Mouse (Mus musculus) cerebellum, adult 11 months (tissue): ENCODE results near the gene Gm20388.
A peak's percentile ranks its signal among the peaks of the same experiment; 100 is the strongest.
"Not testable (repeated sequence)": the region's sequence is repeated elsewhere in the genome, so short reads cannot be mapped to it uniquely, and the experiment has no call there.

Experiments used
- DNase-seq: peaks from one replicate; pipeline ENCODE4 v3.0.0; 2022

Gene Gm20388

DNA sequence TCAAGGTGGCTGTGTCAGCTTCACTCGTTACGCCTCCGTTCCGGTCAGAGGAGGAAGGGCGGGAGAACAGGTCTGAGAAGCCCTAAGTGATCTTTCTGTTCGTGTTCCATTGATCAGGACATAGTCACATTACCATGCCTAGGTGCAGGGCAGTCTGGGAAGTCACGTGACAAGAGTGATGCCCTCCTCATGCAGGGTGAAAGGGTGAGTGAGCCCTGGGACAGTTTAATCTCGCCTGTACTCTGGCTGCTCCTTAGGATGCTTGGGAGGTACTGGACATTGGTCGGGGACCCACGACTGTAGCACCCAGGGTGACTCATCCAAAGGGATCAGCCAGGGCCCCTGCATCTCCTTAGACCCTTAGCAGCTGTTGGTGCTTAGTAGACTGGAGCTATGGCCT, 3535.3 kb downstream of the Gm20388 start:
- no peak for DNase-seq

DNA sequence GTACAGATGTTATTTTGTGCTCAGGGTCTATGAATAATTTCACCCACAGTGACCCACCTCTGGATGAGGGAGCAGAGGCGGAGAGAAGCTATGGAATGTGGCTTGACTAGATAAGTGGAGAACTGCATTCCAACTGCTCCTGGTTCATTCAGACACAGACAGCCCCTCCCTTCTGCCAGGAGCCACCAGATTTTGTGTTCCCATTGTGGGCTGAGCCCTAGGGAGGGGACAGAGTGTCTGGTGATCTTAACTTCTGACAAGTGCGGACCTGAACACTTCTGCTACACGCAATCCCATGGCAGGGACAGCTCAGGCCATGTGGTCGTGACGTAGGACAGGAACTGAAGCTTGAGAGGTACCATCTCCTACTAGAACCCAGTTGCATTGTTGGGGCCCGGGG, 3536.2 kb downstream of the Gm20388 start:
- DNase-seq: no peak

DNA sequence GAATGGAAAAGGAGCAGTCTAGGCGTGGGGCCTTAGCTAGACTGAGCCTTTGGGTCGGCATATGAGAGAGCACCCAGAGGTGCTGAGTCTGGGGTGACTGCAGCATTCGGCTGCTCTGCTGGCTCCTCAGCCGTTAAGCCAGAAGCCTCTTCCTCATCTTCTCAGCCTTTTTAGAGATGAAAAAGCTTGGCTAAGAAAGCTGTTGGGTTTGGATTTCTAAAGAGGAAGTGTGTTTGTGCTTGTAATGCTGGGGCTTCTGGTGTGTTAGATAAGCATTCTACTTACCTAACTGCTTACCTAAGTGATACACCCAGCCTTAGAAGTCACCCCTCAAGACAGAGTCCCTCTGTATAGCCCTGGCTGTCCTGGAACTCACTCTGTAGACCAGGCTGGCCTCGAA, 3540.1 kb downstream of the Gm20388 start:
- DNase-seq: no peak

DNA sequence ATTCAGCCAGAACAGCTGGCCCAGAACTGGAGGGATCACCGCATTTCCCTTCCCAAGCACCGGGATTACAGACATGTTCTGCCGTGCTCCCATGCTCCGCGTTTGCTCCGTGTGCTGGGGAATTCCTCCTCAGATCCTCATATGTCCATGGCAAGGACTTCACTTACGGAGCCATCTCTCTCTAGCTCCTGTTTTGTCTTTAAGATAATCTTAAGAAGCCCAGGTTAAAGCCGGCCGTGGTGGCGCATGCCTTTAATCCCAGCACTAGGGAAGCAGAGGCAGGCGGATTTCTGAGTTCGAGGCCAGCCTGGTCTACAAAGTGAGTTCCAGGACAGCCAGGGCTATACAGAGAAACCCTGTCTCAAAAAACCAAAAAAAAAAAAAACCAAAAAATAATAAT, 3541.1 kb downstream of the Gm20388 start:
- not testable (repeated sequence) for DNase-seq

DNA sequence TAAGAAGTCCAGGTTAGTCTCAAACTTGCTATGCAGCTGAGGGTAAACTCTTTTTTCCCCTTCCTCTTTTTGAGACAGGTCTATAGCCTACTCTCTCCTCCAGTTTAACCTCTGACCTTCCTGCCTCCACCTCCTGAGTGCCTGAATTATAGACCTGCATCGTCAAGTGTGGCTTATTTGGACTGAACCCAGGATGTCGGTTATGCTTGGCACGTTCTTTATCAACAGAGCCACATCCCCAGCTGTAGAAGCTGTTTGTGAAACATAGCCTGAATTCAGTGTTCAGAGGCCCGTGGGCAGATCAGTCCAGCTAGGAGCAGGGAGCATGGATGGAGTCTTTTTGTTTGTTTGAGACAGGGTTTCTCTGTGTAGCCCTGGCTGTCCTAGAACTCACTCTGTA, 3541.5 kb downstream of the Gm20388 start:
- no peak for DNase-seq

DNA sequence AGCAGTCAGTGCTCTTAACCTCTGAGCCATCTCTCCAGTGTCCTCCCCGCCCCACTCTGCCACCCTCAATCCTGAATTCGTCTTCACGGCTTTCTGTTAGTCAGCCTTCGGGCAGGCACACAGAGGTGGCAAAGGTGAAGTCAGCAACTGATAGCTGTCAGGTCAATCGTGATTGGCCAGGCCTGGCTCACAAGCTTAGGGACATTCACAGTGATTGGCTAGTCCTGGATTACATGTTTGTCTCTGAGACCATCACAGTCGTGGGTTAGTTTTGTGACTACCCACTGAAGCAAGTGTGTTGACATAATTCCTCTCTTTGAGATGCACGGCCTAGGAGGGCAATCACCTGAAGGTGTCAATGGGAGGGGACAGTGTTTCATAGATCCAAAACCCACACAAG, 3542.7 kb downstream of the Gm20388 start:
- DNase-seq: no peak

DNA sequence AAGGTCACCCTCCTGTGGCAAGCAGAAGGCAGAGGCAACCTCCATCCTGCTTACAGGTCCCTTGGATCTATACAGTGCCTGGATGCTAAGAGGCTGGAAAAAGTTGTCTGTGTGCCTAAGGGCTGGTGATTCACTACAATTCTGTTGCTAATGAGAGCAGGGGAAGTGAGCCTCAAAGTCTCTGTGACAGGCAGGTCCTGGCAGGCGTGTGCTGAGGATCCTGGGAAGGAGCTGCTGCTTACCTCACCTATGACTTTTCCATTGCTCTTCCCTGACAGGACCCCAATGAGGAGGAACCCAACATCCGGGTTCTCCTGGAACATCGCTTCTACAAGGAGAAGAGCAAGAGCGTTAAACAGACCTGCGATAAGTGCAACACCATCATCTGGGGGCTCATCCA, 3543.3 kb downstream of the Gm20388 start:
- DNase-seq: no peak

DNA sequence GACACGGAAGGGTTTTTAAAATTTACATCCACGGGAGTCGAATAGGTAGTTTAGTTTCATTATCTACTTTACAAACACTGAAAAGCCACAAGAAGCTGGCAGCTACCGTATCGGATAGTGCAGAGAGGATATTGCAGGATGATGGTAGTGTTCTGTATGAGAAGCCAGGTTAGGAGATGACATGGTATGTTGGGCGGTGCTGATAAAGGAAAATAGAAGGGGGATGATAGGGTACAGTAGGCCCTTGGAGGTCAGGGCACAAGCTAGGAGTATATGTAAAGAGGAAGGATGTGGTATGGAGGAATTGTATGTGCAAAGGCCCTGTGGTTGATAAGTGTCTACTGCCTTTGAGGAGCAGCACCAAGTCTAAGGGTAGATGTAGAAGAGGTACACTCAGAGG, 3543.9 kb downstream of the Gm20388 start:
- DNase-seq: no peak

DNA sequence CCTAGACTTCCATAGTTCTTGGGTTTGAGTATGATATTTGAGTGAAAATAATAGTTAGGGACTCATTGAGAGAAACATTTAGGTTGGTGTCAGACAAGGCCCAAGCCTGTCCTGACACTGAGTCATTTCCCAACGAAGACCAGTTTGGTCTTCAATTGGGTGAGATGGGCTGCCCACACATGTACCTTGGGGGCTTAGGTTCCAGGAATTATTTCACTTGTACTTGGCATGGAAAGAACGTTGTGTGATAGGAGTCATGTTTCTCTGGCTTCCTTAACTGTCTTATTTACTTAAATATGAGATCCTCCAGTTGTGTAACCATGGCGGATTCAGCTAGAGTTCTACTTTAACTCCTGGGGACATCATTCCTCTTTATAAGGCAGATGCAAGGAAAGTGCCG, 3553.0 kb downstream of the Gm20388 start:
- no peak for DNase-seq

DNA sequence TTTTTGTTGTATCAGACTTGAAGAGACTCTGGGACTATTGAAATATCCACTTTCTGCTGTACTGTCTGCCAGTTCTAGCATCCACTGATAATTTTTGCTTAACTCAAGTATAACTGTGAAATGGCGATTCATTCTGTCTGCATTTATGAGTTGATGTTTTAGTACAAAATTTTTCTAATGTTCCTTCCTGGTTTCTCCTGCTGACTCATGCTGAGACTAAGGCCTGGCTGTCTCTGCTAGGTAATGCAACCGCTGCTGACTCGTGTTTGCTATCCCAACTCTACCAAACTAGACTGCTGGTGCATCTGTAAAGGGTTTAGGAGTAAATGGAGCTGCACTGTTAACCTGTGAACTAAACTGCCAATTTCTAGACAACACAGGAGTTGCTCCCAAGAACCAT, 3556.8 kb downstream of the Gm20388 start:
- no peak for DNase-seq

DNA sequence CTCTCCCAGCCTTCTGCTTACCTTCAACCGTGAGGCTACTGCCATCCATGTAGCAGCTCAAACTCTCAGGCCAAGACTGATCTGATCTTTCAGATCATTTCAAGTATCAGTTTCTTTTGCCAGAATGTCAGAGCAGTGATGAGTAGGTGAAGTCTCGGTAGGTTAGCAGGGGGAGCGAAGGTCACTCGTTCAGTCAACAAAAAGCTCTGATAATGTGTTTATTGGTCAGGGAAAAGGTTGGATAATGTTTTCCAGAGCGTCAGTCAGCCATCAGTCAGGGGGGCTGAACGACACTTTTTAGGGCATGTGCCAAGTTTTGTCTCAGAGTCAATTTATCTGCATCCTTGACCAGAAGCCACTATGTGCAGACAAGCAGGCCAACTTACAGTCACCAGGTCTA, 3562.3 kb downstream of the Gm20388 start:
- not testable (repeated sequence) for DNase-seq

DNA sequence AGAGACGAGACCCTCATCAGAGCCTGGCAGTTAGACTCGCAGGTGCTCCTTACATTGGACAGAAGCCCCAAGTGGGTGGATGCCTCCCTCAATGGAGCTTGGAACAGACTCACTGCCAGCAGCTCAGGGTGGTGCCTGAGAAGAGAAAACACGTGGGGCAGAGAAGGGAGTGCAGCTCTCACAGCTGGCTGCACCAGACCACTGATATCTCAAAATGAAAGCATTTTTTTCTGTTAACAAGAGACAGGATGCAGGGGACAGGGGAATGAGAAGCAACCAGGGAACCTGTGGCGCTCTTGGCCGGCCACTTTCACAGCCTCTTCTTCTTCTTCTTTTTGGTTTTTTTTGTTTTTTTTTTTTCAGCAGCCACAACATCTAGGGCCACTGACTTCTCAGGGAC, 3563.9 kb downstream of the Gm20388 start:
- DNase-seq: not testable (repeated sequence)

DNA sequence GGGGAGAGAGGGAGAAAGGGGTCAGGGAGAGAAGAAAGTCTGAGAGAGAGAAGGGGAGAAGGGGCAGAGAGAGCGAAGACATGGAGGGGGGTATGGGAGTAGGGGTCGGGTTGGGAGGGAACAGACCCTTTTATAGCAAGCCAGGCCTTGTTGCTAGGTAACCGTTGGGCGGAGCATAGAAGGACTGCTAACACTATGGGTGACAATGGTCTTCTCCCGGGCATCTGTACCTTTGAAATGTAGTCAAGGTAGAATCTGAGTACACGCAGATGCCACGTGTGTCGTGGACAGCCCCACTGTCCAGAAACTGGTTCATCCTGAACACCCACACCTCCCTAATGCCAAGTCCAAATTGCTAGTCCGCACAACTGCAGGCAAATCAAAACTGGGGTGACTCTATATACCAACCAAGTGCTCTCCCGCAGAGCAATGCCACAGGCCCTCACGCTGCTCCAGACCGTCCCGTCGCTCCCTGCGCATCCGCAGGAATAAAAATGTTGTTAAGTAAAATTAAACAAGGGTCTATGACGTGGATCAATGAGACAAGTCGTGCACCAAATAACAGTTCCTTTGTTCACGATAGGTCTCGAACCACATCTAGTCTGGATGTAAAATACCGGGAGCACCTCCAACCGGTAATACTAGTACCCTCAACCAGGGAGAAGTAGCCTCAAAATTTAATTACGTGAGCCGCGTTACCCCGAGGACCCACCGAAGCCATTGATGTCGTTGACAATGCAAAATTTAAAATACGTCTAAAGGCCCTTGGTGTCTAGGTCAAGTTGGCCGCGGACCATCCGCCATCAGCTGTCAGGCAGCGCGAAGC, 3566.5 kb downstream of the Gm20388 start:
- DNase-seq: no peak

DNA sequence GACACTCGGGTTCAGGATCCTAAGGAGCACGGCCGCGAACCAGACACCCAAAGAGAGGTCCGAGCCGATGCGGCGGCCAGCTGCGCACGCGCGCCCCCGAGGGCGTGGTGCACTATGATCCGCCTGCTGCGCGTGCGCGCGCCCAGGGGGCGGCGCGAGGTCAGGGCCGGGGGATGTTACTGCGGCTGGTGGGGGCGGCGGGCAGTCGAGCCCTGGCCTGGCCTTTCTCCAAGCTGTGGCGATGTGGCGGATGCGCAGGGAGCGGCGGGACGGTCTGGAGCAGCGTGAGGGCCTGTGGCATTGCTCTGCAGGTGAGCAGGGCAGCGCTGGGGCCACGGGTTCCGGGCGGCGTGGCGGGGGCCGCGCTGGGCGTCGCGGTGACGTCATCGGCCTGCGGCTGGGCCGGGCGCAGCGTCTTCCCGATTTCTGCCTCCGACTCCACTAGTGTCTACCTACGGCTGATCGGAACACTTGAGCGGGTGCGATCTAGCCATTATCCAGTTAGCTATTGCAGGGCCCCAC, 3567.2 kb downstream of the Gm20388 start, which contains the start of gene Afg3l1:
TSS of gene Afg3l1 (plus strand) at position 167 of the 522 bp plus-strand sequence.
- peak; percentile 96 for DNase-seq

DNA sequence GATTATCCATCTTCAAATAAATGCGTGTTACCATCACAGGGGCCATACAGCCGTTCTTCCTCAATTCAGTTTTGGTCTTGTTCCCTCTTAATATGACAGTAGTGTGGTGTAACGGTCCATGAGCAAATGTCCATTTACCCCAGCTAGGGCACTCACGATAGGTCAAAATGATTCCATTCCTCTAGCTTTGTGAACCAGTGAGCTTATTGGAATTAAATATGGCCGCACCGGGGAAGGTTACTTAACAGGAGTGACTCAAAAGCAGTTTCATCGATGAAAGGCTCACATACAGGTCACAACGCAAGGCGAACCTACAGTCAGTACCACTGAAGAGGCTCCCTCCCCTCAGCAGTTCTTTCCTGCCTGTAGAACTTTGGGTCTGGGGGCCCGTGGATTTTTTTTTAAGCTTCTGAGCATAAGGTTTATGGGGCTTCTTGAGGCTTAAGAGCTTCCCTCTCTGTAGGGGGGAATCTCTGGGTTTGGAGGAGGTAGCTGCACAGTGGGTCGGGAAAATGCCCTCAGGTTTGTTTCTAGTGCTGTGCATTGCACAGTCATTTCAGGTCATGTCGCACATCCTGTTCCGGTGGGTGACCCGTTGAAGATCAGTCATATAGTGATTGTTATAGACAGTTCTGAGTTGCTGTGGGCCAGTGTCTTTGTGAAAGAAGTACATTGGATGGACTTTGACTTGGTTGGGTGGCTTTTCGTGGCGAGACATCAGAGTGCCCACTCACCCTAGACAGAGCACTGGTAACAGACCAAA, 3568.0 kb downstream of the Gm20388 start:
- no peak for DNase-seq

DNA sequence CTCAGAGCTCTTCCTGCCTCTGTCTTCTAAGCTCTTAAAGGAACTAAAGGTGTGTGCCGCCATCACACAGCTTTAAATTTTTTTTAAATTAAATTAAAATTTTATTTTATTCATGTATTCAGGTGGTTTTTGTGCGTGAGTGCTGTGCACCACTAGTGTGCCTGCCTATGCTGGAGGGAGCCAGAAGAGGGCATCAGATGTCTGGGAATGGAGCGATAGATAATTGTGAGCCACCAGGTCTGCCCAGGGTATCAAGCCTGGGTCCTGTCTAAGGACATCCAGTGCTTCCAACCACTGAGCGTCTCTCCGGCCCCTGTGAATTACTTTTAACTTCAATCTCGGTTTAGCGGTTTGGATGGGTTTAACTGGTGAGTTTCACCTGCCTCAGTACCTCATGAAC, 3572.0 kb downstream of the Gm20388 start:
- DNase-seq: no peak

DNA sequence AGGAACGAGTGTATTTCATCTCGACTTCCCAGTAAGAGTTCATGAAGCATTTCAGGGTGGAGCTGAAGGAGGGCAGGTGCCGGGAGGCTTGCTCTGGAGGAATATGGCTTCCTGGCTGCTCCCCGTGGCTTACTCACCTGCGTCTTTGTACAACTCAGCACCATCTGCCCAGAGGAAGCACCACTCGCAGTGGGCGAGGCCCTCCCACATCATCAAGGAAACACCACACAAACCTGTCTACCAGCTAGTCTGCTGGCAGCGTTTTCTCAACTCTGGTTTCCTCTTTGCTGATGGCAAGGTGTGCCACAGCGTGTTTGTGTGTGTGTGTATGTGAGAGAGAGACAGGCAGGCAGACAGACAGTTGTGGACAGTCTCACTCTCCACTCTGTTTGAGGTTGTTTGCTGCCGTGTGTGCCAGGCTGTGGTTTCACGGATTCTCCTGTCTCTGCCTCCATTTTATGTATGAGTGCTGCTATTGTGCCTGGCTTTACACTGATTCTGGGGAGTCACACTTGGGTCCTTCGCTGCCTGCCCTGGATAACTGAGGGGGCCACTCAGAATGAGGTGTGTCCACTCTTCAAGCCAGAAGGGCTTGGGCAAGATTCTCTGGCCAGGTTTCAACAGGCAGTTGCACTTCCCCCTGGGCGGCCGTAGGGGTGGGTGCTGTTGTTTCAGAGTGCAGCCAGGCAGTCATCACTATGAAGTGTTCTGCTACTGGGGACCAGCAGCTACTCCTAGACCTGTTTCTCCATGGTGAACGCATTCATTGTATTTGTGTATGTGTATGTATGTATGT, 3580.8 kb downstream of the Gm20388 start:
- DNase-seq: no peak

DNA sequence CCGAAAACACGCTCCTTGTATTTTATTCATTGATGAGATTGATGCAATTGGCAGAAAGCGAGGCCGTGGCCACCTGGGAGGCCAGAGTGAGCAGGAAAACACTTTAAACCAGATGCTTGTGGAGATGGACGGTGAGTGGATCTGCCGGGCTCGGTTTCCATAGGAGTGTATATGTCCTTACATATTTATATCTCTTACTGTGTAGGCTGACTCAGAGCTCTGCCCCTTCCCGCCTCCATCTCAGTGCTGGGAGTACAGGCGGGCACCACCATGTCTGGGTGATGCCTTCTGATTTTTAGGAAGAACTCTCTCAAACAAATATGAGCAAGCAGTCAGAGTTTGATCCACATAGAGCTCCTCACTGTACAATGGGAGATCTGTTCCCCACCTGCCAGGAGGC, 3582.3 kb downstream of the Gm20388 start:
- no peak for DNase-seq

DNA sequence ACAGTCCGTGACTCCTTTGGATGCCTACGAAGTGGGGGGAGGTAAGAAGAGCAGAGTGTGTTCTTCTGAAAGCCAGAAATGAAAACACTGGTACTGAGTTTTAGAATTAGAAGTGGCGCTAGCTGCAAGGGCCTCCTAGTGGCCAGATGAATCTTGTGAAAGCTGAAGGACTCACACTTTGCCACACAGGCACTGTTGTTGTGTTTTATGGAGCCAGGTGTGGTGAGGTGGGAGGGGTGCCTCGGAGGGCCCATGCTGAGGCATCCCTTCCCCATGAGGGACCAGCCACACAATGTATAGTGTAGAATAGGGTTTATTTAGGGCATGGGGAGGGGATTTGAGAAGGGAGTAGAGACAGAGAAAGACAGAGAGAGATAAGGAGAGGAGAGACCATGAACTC, 3587.1 kb downstream of the Gm20388 start:
- no peak for DNase-seq

DNA sequence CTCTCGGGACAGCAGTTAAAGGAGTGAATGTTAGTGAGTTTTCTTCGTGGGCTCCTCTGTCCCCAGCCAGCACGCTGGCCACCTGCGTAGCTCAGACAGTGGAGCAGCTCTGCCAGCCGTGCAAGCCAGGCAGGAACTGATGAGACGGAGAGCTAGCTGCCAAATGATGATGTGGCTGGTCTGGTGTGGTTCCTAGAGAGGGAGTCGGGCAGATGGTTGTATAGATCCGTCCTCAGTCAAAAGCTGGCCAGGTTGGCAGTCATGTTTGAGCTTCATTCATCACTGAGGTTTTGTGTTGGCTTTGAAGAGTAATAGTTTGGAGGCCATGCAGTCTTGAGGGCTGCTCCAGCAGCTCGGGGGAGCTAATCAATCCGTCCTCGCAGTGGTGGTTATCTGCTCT, 3588.3 kb downstream of the Gm20388 start:
- DNase-seq: no peak

DNA sequence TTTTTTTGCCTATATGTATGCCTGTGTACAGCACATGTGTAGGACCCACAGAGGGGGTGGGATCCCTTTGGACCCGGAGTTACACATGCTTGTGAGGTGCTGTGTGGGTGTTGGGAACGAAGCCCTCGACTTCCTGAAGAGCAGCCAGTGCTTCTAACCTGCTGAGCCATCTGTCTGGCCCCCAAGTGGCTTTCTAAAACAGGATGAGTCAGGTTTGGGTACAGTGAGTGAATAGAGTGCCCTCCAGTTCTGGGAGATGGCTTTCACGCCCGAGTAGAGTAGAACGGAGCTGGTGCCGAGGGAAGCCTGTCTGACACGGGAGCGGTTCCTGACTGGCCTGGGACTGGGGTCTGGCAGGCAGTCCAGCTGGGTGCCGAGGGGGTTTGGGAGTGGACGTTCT, 3588.9 kb downstream of the Gm20388 start:
- DNase-seq: no peak

DNA sequence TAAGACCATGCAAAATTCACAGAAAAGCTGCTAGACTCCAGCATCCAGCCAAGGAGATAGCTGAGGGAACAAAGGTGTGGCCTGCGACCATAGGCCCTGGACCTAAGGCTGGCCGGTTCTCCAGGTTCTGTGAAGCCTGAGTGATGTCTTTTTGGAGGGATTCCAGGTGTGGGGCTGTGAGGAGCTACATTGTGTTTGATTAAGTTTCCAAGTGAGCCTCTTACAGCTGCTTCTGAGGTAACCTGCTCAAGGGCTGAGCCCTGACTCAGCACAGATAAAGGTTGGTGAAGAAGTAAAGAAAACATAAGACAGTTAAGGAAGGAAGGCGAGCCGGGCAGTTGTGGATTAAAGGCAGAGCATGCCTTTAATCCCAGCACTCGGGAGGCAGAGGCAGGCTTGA, 3591.6 kb downstream of the Gm20388 start:
- no peak for DNase-seq

DNA sequence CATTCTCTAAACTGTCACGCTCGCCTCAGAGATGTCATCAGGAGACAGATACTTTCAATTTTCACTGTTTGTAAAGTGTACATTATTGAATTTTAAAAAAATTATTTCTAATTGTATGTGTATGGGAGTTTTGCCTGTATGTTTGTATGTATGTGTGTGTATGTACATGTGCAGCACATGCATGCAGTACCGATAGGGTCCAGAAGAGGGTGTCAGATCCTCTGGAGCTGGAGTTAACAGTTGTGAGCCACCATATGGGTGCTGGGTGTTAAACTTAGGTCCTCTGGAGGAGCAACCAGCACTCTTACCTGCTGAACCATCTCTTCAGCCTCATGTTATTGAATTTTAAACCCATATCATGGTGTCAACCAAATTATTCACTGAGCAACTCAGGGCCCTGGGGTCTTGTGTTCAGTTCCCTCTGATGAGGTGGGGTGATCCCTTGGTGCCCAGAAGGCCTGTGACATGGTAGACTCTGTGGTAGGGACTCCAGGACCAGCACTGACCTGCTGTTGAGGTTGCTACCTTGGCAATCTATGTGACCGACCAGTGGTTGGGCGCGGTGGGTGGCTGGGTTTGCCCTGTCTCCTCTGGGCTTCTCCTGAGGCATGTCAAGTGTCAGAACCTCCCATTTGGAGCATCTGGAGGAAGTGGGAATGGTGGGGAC, 3593.3 kb downstream of the Gm20388 start:
- no peak for DNase-seq
